Mouse (Mus musculus) layer of hippocampus, adult 8-10 months (tissue): ENCODE data around the gene Glt28d2. TPM values are rescaled to one million over a fixed set of nuclear protein-coding genes. Genes with fewer than 3 reads are reported as not detected.

ENCODE experiments used
- DNase-seq, 2 experiments: peaks; one replicate each; pipeline ENCODE4 v3.0.0; 2022; ENCODE audit warnings: low spot score in 2 of 2
- total RNA-seq, 4 experiments: library from RNA; stranded (reverse); gene quantifications; 2 replicates each; pipeline ENCODE4 v1.2.4; 2022

The Glt28d2 gene
- total RNA-seq, 4 experiments from 2014 or later: 0.41 to 0.61 (median 0.50) TPM; not detected in 1

- DNase-seq: no peak
These were observed 7.2 kb downstream of the Glt28d2 start for GRCm38 (mm10) chr3:85880068-85880467.

- DNase-seq: no peak
These were observed 8.4 kb downstream of the Glt28d2 start for GRCm38 (mm10) chr3:85878911-85879310.

GRCm38 (mm10) chr3:85863996-85864395, 23.3 kb downstream of the Glt28d2 start:
- DNase-seq: no peak

- DNase-seq: no peak
These were observed 24.4 kb downstream of the Glt28d2 start for GRCm38 (mm10) chr3:85862886-85863285.

GRCm38 (mm10) chr3:85860996-85861395, 26.3 kb downstream of the Glt28d2 start:
- DNase-seq: no peak

GRCm38 (mm10) chr3:85859311-85859710, 28.0 kb downstream of the Glt28d2 start:
- DNase-seq: no peak

- DNase-seq: no peak
These were observed 28.9 kb downstream of the Glt28d2 start for GRCm38 (mm10) chr3:85858140-85859135.

DNA sequence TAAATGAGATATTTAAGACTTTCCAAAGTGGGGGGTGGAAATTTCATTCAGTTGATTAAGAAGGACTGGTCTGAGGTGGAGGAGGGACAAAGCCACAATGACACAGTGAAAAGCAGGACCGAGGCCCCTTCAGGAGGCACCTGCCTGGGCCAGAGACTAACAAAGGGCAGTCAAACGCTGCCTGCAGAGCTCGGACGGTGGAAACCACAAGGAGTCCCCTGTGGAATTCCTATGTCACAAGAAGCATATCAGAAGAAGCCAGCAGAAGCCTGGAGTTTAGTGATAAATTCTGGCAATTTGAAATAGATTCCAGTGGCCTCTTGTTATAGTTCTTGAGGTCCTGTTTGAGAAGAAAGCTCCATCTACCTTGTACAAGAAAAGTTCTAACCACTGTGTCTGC, 30.2 kb downstream of the Glt28d2 start:
- DNase-seq: no peak

GRCm38 (mm10) chr3:85855947-85856346, 31.4 kb downstream of the Glt28d2 start:
- DNase-seq: no peak

- DNase-seq: no peak
These were observed 32.3 kb downstream of the Glt28d2 start for GRCm38 (mm10) chr3:85855043-85855442.

DNA sequence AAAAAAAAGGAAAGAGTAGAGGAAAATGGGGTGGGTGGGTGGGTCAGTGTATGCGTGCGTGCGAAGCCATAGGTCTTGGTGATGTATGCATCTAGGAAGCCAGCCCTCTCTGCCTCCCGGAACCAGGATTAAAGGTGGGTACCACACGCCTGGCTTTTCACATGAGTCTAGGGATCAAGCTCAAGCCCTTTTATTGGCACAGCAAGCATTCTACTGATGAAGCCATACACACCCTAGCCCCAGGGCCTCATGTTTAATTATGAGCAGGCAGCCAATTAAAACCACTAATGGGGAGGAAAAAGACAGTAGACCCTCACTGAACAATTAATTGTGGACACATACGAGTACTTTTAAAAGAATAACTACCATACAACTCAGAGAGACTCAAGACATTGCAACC, 33.2 kb downstream of the Glt28d2 start:
- DNase-seq: no peak

GRCm38 (mm10) chr3:85853715-85854114, 33.6 kb downstream of the Glt28d2 start:
- DNase-seq: no peak

DNA sequence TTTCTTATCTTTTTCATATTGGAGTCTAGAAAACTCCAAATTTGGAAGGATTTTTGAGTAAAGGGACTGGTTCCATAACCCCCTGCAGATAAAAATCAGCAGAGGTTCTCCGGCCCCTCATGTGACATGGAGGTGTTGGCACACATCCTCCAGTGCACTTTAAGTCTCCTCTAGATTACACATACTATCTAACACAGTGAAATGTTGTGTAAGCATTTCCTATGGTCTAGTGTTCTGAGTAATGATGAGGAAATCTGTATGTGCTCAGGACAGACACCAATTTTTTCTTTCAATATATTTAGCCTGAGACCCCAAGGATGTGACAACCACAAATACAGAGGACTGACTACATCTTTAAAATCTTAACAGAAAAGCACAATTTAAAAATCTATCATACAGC, 37.2 kb downstream of the Glt28d2 start:
- DNase-seq: no peak

DNA sequence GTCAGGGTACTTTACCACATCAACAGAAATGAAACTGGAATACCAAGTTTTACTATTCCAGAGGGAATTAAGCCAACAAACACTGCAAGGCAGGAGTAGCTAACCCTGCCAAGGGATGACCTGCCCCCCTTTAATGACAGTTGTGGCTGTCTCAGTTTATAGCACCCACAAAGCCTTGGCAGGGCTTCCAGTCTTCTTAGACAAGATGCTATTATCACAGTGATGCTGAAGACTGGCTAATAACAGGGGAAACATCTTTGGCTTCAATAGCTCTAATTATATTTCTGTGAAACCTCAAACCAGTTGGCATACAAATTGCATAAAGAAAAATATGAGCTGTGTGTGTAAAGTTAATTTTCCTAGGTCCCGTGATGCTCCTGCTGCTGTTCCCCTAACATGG, 41.0 kb downstream of the Glt28d2 start:
- DNase-seq: no peak

DNA sequence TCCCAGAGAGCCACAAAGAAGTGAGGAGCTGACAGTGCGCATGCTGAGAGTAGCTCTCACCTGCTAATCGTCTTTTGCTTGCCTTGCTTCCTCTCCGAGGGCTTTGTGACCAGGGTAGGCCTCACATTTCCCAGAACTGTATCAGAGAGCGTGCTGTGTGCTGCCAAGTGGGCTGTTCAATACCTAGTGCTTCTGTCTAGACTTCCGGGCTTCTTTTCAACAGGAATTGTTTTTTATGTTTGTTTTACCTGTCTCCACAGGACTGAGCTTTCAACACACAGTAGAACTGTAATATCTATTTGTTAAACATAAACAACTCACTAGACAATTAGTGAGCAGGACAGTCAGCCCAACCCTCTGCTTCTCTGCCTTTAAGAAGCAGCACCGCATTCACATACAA, 42.0 kb downstream of the Glt28d2 start:
- no peak for DNase-seq

GRCm38 (mm10) chr3:85842881-85843218, 44.5 kb downstream of the Glt28d2 start:
- no peak for DNase-seq

- DNase-seq: no peak
These were observed 45.0 kb downstream of the Glt28d2 start for GRCm38 (mm10) chr3:85842177-85842880.

DNA sequence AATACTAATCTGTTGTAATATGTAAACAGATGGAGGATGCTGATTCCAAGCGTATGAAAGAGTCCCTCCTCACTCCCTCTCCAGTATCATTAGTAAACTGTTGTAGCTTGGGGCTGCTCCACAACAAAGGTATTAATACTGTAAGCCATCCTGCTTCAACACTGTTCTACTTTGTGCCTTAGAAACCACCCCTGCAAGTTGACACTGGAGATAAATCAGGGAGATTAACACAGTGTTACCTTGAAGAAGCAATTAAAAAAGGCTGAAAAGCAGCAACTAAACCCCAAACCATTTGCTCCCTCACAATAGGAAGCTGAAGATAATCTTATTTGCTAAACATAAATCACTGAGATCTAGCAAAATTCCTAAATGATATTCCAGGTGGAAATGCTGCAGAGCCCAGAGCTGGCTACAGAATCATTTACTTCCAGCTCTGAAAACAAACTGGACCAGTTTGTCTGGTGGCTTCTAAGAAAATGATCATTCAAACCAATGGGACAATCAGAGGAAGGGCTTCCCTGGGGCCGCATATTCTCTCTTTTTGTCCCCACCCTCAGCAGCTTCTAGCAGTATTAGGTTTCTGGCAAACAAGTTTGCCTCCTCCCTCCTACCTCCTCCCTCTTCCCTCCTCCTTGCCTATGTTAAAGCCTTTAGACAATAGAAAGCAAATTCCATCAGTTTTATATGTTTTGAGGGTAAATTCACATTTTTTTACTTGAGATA, 45.7 kb downstream of the Glt28d2 start:
- no peak for DNase-seq

DNA sequence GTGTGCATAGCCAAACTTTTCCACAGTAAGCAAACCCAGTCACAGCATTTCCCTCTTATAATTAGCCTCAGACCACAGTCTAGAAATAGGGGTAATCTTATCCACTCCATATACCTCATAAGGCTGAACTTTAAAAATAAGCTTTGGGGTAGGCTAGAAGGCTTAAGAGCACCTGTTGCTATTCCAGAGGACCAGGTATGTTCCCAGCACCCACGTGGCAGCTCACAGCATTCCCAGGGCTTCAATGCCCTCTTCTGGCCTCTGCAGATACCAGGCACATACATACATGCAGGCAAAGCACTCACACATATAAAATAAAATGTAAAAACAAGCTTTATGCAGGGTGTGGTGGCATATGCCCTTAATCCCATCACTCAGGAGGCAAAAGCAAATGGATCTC, 53.7 kb downstream of the Glt28d2 start:
- no peak for DNase-seq

GRCm38 (mm10) chr3:85832490-85833155, 54.7 kb downstream of the Glt28d2 start:
- no peak for DNase-seq

GRCm38 (mm10) chr3:85831785-85832184, 55.5 kb downstream of the Glt28d2 start:
- no peak for DNase-seq
